Comparison of ENCODE assay signal across 9 mouse cellular contexts in genomic region chr12:24758374-24758773, GRCm38 (mm10). TPM values are rescaled to one million over a fixed set of nuclear protein-coding genes. Genes with fewer than 3 reads are reported as not detected.
DNase-seq lines count a peak whose midpoint lies in the region; ATAC-seq and TF ChIP-seq lines count a peak whose summit lies in the region.
"Had no signal": no experiment of that assay in that cellular context is flagged by ENCODE, and none has a peak within 500 bp of the region (broad histone marks: within the 10 kb centered on the region; RNA-seq: fewer than 3 reads in every experiment).

No protein-coding gene starts in this region.

- no peaks in the 10 kb centered on the region for H3K27me3 ChIP-seq in liver, embryonic 11.5 days (replicated peaks; ENCODE audit: control insufficient read depth, insufficient read depth, low read length)
- no peaks in the 10 kb centered on the region for H3K27me3 ChIP-seq in hindbrain, embryonic 12.5 days
- no peaks in the 10 kb centered on the region for H3K27me3 ChIP-seq in intestine, postnatal 0 days (replicated peaks; ENCODE audit: control insufficient read depth, insufficient read depth, low read length)
- H3K27me3 ChIP-seq: heart, embryonic 15.5 days had no signal

- 16% methylated on average over 6 of the region's 6 CpGs for WGBS in liver, embryonic 11.5 days
- 15% methylated on average over 6 of the region's 6 CpGs for WGBS in hindbrain, embryonic 12.5 days
- WGBS in intestine, postnatal 0 days, result 34% methylated on average over 6 of the region's 6 CpGs

- H3K27ac ChIP-seq in liver, embryonic 11.5 days (ENCODE audit: low read depth, low read length), result no peak overlapping the region
- no peak overlapping the region for H3K27ac ChIP-seq in hindbrain, embryonic 12.5 days
- no peak overlapping the region for H3K27ac ChIP-seq in intestine, postnatal 0 days (ENCODE audit: low read depth, low read length)
- H3K27ac ChIP-seq: heart, embryonic 15.5 days had no signal

- no peak overlapping the region for H3K4me2 ChIP-seq in liver, embryonic 11.5 days
- H3K4me2 ChIP-seq in hindbrain, embryonic 12.5 days (replicated peaks), result no peak overlapping the region
- H3K4me2 ChIP-seq in intestine, postnatal 0 days (replicated peaks; ENCODE audit: low read depth), result no peak overlapping the region
- H3K4me2 ChIP-seq: heart, embryonic 15.5 days had no signal

- no peaks in the 10 kb centered on the region for H3K36me3 ChIP-seq in liver, embryonic 11.5 days (ENCODE audit: control insufficient read depth, insufficient read depth, low read length)
- no peaks in the 10 kb centered on the region for H3K36me3 ChIP-seq in hindbrain, embryonic 12.5 days
- H3K36me3 ChIP-seq in intestine, postnatal 0 days (ENCODE audit: control insufficient read depth, insufficient read depth), result no peaks in the 10 kb centered on the region
- H3K36me3 ChIP-seq: heart, embryonic 15.5 days had no signal

- H3K9me3 ChIP-seq in liver, embryonic 11.5 days (ENCODE audit: control insufficient read depth, low read length), result no peaks in the 10 kb centered on the region
- H3K9me3 ChIP-seq in hindbrain, embryonic 12.5 days (replicated peaks), result no peaks in the 10 kb centered on the region
- no peaks in the 10 kb centered on the region for H3K9me3 ChIP-seq in intestine, postnatal 0 days (ENCODE audit: control insufficient read depth)
- H3K9me3 ChIP-seq: heart, embryonic 15.5 days had no signal

- H3K4me3 ChIP-seq in liver, embryonic 11.5 days (ENCODE audit: low read depth, low read length), result no peak overlapping the region
- H3K4me3 ChIP-seq in hindbrain, embryonic 12.5 days, result no peak overlapping the region
- H3K4me3 ChIP-seq in intestine, postnatal 0 days (ENCODE audit: low read depth, low read length), result no peak overlapping the region
- H3K4me3 ChIP-seq: heart, embryonic 15.5 days had no signal

- H3K4me1 ChIP-seq in liver, embryonic 11.5 days (replicated peaks; ENCODE audit: control insufficient read depth, insufficient read depth, low read length), result no peaks in the 10 kb centered on the region
- H3K4me1 ChIP-seq in hindbrain, embryonic 12.5 days, result peaks cover 14% of the 10 kb centered on the region
- H3K4me1 ChIP-seq in intestine, postnatal 0 days (replicated peaks; ENCODE audit: control insufficient read depth, insufficient read depth, low read length), result no peaks in the 10 kb centered on the region

- no peak for ATAC-seq in liver, embryonic 11.5 days (replicated peaks; ENCODE audit: low FRiP score)
- ATAC-seq in hindbrain, embryonic 12.5 days (ENCODE audit: low FRiP score), result peak; percentile 38; the same call in 1 of the 2 replicates
- ATAC-seq in neutrophil, adult 5-6 weeks (ENCODE audit: extremely low read depth, insufficient number of reproducible peaks, low FRiP score, poor library complexity, severe bottlenecking), result peak; percentile 36; the same call in 1 of the 2 replicates
- ATAC-seq in intestine, postnatal 0 days, result no peak

- no peak overlapping the region for H3K9ac ChIP-seq in liver, embryonic 11.5 days (ENCODE audit: low read depth, low read length)
- no peak overlapping the region for H3K9ac ChIP-seq in hindbrain, embryonic 12.5 days
- no peak overlapping the region for H3K9ac ChIP-seq in intestine, postnatal 0 days (ENCODE audit: low read depth, low read length)
- H3K9ac ChIP-seq: heart, embryonic 15.5 days had no signal

- TF ChIP-seq CTCF in intestine, postnatal 0 days (IDR thresholded peaks at IDR 0.05; ENCODE audit: low read depth), result no peak

- peak; percentile 34 for DNase-seq in adrenal gland, postnatal 14 days
- no peak for DNase-seq in adrenal gland, postnatal 4 days (ENCODE audit: low spot score in 2 of 2)
- peak; percentile 45 for DNase-seq in liver
- DNase-seq in liver, embryonic 11.5 days (ENCODE audit: low spot score), result no peak
- peak; percentile 7 for DNase-seq in lung, postnatal 25 days (ENCODE audit: low spot score)

RNA-seq across cellular contexts. Expression of gene Rrm2, which starts 50.3 kb away (rescaled TPM):
- total RNA-seq in adrenal gland, postnatal 14 days (2021), result 42.1 and 56.4 TPM in 2 replicates
- total RNA-seq in adrenal gland, postnatal 4 days (2021), result 10 to 100 TPM; 75.1 to 95.2 TPM
- polyA plus RNA-seq in liver, embryonic 11.5 days (2014; fragmentation: Nextera tagmentation; extraction: Ambion mirVana), result 422 and 475 TPM in 2 replicates
- polyA plus RNA-seq in hindbrain, embryonic 12.5 days (2016; fragmentation: Nextera tagmentation; extraction: Ambion mirVana), result 203 and 212 TPM in 2 replicates
- total RNA-seq in neutrophil, adult 5-6 weeks (2017), result 0.70 and 1.8 TPM in 2 replicates
- 36.9 and 37.4 TPM in 2 replicates for polyA plus RNA-seq in intestine, postnatal 0 days (2015; fragmentation: Nextera tagmentation; extraction: Ambion mirVana)

Comparison
In these comparisons a context has a peak if more than half of its experiments do, and no peak if none do; other contexts are left out.
1. DNase-seq: peak in adrenal gland, postnatal 14 days (single experiment), liver (single experiment) and lung, postnatal 25 days (single experiment); none in adrenal gland, postnatal 4 days (0 of 2) and liver, embryonic 11.5 days (single experiment).
2. ATAC-seq: peak in hindbrain, embryonic 12.5 days (single experiment) and neutrophil, adult 5-6 weeks (single experiment); none in liver, embryonic 11.5 days (single experiment) and intestine, postnatal 0 days (single experiment).
3. RNA of gene Rrm2, which starts 50.3 kb away (total RNA-seq): 75.1 to 95.2 TPM in adrenal gland, postnatal 4 days and 42.1 to 56.4 TPM in adrenal gland, postnatal 14 days; 0.70 to 1.8 TPM in neutrophil, adult 5-6 weeks; every median in the first group is over 10 times any median in the second.